Mouse (Mus musculus): Measurements from ENCODE around the gene Gtf2h1. TPM values are rescaled to one million over a fixed set of nuclear protein-coding genes. Genes with fewer than 3 reads are reported as not detected.
"Not testable (repeated sequence)": the region's sequence is repeated elsewhere in the genome, so short reads cannot be mapped to it uniquely, and the experiment has no call there.

The Gtf2h1 gene
- polyA plus RNA-seq, 1 experiment from 2014 or later = 47.2 TPM

- ATAC-seq (ENCODE audit: low FRiP score, low TSS enrichment); H3K9ac ChIP-seq (replicated peaks; ENCODE audit: low read length); H3K4me1 ChIP-seq (ENCODE audit: control insufficient read depth, insufficient read depth, low read length); H3K27ac ChIP-seq (replicated peaks; ENCODE audit: low read depth, low read length); H3K27me3 ChIP-seq (ENCODE audit: control insufficient read depth, insufficient read depth, low read length); H3K9me3 ChIP-seq (ENCODE audit: control insufficient read depth, low read length); DNase-seq; H3K4me3 ChIP-seq (replicated peaks; ENCODE audit: low read depth, low read length); H3K4me2 ChIP-seq (ENCODE audit: low read length): not testable (repeated sequence)
- WGBS = 90% methylated on average over 15 of the region's 15 CpGs
- peaks cover 63% of the 10 kb centered on the region for H3K36me3 ChIP-seq (ENCODE audit: control insufficient read depth, insufficient read depth, low read length)
Observed at GRCm38 (mm10) chr7:46820876-46821632, 25.2 kb downstream of the Gtf2h1 start.

GRCm38 (mm10) chr7:46827046-46827802 is 31.3 kb downstream of the Gtf2h1 start:
- Histone ChIP-seq H3K4me3 (replicated peaks; ENCODE audit: low read depth, low read length) (no peak overlapping the region), H3K9me3 (ENCODE audit: control insufficient read depth, low read length) (no peaks in the 10 kb centered on the region), H3K9ac (replicated peaks; ENCODE audit: low read length) (no peak overlapping the region), H3K27me3 (ENCODE audit: control insufficient read depth, insufficient read depth, low read length) (no peaks in the 10 kb centered on the region), H3K36me3 (ENCODE audit: control insufficient read depth, insufficient read depth, low read length) (peaks cover 16% of the 10 kb centered on the region), H3K4me2 (ENCODE audit: low read length) (no peak overlapping the region), H3K4me1 (ENCODE audit: control insufficient read depth, insufficient read depth, low read length) (no peaks in the 10 kb centered on the region), H3K27ac (replicated peaks; ENCODE audit: low read depth, low read length) (no peak overlapping the region)
- WGBS = 81% methylated on average over 20 of the region's 20 CpGs
- ATAC-seq (ENCODE audit: low FRiP score, low TSS enrichment) (no peak), DNase-seq (no peak)

- DNase-seq (no peak), ATAC-seq (ENCODE audit: low FRiP score, low TSS enrichment) (no peak)
- no peaks in the 10 kb centered on the region for H3K9me3 ChIP-seq (ENCODE audit: control insufficient read depth, low read length)
- H3K27ac ChIP-seq (replicated peaks; ENCODE audit: low read depth, low read length) = no peak overlapping the region
- H3K4me2 ChIP-seq (ENCODE audit: low read length) = no peak overlapping the region
- peaks cover 11% of the 10 kb centered on the region for H3K36me3 ChIP-seq (ENCODE audit: control insufficient read depth, insufficient read depth, low read length)
- H3K9ac ChIP-seq (replicated peaks; ENCODE audit: low read length) = no peak overlapping the region
- H3K27me3 ChIP-seq (ENCODE audit: control insufficient read depth, insufficient read depth, low read length) = no peaks in the 10 kb centered on the region
- WGBS = 93% methylated on average over 2 of the region's 2 CpGs
- no peak overlapping the region for H3K4me3 ChIP-seq (replicated peaks; ENCODE audit: low read depth, low read length)
- no peaks in the 10 kb centered on the region for H3K4me1 ChIP-seq (ENCODE audit: control insufficient read depth, insufficient read depth, low read length)
Observed at GRCm38 (mm10) chr7:46827803-46828184, 31.9 kb downstream of the Gtf2h1 start.

GRCm38 (mm10) chr7:46829911-46830310 is 34.0 kb downstream of the Gtf2h1 start:
- Histone ChIP-seq H3K4me1 (ENCODE audit: control insufficient read depth, insufficient read depth, low read length) (peaks cover under 1% of the 10 kb centered on the region; the same call in 1 of the 2 replicates), H3K36me3 (ENCODE audit: control insufficient read depth, insufficient read depth, low read length) (no peaks in the 10 kb centered on the region), H3K4me3 (replicated peaks; ENCODE audit: low read depth, low read length) (no peak overlapping the region), H3K4me2 (ENCODE audit: low read length) (no peak overlapping the region), H3K9me3 (ENCODE audit: control insufficient read depth, low read length) (no peaks in the 10 kb centered on the region), H3K27ac (replicated peaks; ENCODE audit: low read depth, low read length) (no peak overlapping the region), H3K27me3 (ENCODE audit: control insufficient read depth, insufficient read depth, low read length) (no peaks in the 10 kb centered on the region), H3K9ac (replicated peaks; ENCODE audit: low read length) (no peak overlapping the region)
- ATAC-seq (ENCODE audit: low FRiP score, low TSS enrichment) (no peak), DNase-seq (no peak)
- WGBS = 89% methylated on average over 12 of the region's 12 CpGs

GRCm38 (mm10) chr7:46830799-46831590 is 35.1 kb downstream of the Gtf2h1 start:
- no peaks in the 10 kb centered on the region for H3K9me3 ChIP-seq (ENCODE audit: control insufficient read depth, low read length)
- 61% methylated on average over 13 of the region's 13 CpGs for WGBS
- peaks cover 3% of the 10 kb centered on the region; the same call in 1 of the 2 replicates for H3K4me1 ChIP-seq (ENCODE audit: control insufficient read depth, insufficient read depth, low read length)
- no peaks in the 10 kb centered on the region for H3K27me3 ChIP-seq (ENCODE audit: control insufficient read depth, insufficient read depth, low read length)
- ATAC-seq (ENCODE audit: low FRiP score, low TSS enrichment) (no peak), DNase-seq (no peak)
- no peak overlapping the region for H3K4me2 ChIP-seq (ENCODE audit: low read length)
- no peak overlapping the region for H3K4me3 ChIP-seq (replicated peaks; ENCODE audit: low read depth, low read length)
- no peak overlapping the region for H3K27ac ChIP-seq (replicated peaks; ENCODE audit: low read depth, low read length)
- H3K36me3 ChIP-seq (ENCODE audit: control insufficient read depth, insufficient read depth, low read length) = no peaks in the 10 kb centered on the region
- H3K9ac ChIP-seq (replicated peaks; ENCODE audit: low read length) = no peak overlapping the region

- WGBS = 81% methylated on average over 8 of the region's 8 CpGs
- Histone ChIP-seq H3K36me3 (ENCODE audit: control insufficient read depth, insufficient read depth, low read length) (no peaks in the 10 kb centered on the region), H3K4me2 (ENCODE audit: low read length) (no peak overlapping the region), H3K27ac (replicated peaks; ENCODE audit: low read depth, low read length) (no peak overlapping the region), H3K9me3 (ENCODE audit: control insufficient read depth, low read length) (no peaks in the 10 kb centered on the region), H3K27me3 (ENCODE audit: control insufficient read depth, insufficient read depth, low read length) (no peaks in the 10 kb centered on the region), H3K4me3 (replicated peaks; ENCODE audit: low read depth, low read length) (no peak overlapping the region), H3K9ac (replicated peaks; ENCODE audit: low read length) (no peak overlapping the region), H3K4me1 (ENCODE audit: control insufficient read depth, insufficient read depth, low read length) (peaks cover 3% of the 10 kb centered on the region; the same call in 1 of the 2 replicates)
- ATAC-seq (ENCODE audit: low FRiP score, low TSS enrichment) (no peak), DNase-seq (no peak)
Observed at GRCm38 (mm10) chr7:46831693-46832092, 35.8 kb downstream of the Gtf2h1 start.

GRCm38 (mm10) chr7:46832112-46832810 is 36.4 kb downstream of the Gtf2h1 start:
- DNase-seq; H3K9ac ChIP-seq (replicated peaks; ENCODE audit: low read length); H3K27me3 ChIP-seq (ENCODE audit: control insufficient read depth, insufficient read depth, low read length); ATAC-seq (ENCODE audit: low FRiP score, low TSS enrichment); H3K4me2 ChIP-seq (ENCODE audit: low read length); H3K4me1 ChIP-seq (ENCODE audit: control insufficient read depth, insufficient read depth, low read length); H3K27ac ChIP-seq (replicated peaks; ENCODE audit: low read depth, low read length); H3K9me3 ChIP-seq (ENCODE audit: control insufficient read depth, low read length); H3K36me3 ChIP-seq (ENCODE audit: control insufficient read depth, insufficient read depth, low read length); H3K4me3 ChIP-seq (replicated peaks; ENCODE audit: low read depth, low read length): not testable (repeated sequence)
- 95% methylated on average over 11 of the region's 11 CpGs for WGBS

- Histone ChIP-seq H3K27ac (replicated peaks; ENCODE audit: low read depth, low read length) (no peak overlapping the region), H3K4me2 (ENCODE audit: low read length) (no peak overlapping the region), H3K9me3 (ENCODE audit: control insufficient read depth, low read length) (no peaks in the 10 kb centered on the region), H3K4me3 (replicated peaks; ENCODE audit: low read depth, low read length) (no peak overlapping the region), H3K4me1 (ENCODE audit: control insufficient read depth, insufficient read depth, low read length) (peaks cover 7% of the 10 kb centered on the region; the same call in 1 of the 2 replicates), H3K27me3 (ENCODE audit: control insufficient read depth, insufficient read depth, low read length) (no peaks in the 10 kb centered on the region), H3K9ac (replicated peaks; ENCODE audit: low read length) (no peak overlapping the region), H3K36me3 (ENCODE audit: control insufficient read depth, insufficient read depth, low read length) (no peaks in the 10 kb centered on the region)
- WGBS = 83% methylated on average over 6 of the region's 6 CpGs
- no peak for DNase-seq
- ATAC-seq (ENCODE audit: low FRiP score, low TSS enrichment) = no peak
Observed at GRCm38 (mm10) chr7:46833266-46833665, 37.4 kb downstream of the Gtf2h1 start.
